Mouse (Mus musculus): ENCODE results near the gene Foxj1.
A peak's percentile ranks its signal among the peaks of the same experiment; 100 is the strongest.

DNA sequence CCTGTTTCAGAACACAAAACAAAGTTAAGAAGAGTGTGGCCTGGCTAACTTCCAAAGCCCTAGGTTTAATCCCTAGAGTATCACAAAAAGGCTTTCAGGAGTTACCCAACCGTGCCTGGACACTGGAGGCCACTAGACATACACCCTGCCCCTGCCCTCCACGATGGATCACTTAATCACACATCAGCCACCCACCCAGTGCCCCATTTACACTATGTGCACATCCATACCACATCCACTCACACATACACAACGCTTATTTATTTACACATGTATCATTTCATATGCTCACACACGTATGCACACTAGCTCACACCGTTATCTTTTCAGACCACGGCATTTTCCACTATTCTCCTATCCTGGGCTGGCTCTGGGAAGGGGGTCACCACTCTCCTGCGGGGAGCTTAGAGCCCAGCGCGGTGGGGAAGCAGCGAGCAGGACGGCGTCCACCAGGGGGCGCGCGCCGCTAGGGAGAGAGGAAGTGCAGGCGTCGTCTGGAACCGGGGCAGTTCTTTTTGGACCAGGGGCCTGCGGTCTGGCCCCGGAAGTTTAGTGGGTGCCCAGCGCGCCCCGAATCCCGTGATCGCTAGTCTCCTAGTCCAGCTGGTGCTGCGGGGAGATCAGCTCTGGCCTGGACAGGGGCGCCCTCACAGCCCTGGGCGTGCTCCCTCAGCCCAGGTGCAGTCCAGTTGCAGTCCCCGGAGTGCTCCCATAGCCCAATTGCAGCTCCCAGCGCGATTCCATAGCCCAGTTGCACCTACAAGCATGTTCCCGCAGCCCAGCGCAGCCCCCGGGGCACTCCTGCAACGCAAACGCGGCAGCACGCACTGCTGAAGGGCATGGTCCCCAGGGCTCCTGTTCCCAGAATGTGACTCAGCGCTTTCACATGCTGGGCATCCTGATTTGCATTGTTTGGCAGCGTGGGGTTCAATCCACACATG, 16.2 kb downstream of the Foxj1 start:
- TF ChIP-seq CTCF (IDR thresholded peaks at IDR 0.05; ENCODE audit: low read depth, low read length) (peak; percentile 48; the same call in 1 of the 2 replicates), POLR2A (IDR thresholded peaks at IDR 0.05; ENCODE audit: borderline replicate concordance, low read depth, low read length) (no peak)

Data from bone marrow macrophage, adult 2 months (primary cell).